Mouse (Mus musculus) hindbrain, postnatal 0 days (tissue): ENCODE data around the gene P2rx3. TPM values are rescaled to one million over a fixed set of nuclear protein-coding genes. Genes with fewer than 3 reads are reported as not detected.

Experiments
- ATAC-seq: fragments of 200-750 bp; cut with Nextera tagmentation; 2 replicates; pipeline ENCODE4 v1.8.0; 2017; ENCODE audit warnings: mild to moderate bottlenecking, moderate TSS enrichment, moderate library complexity
- DNase-seq: peaks from one replicate; pipeline ENCODE4 v3.0.0-alpha.2; 2015; ENCODE audit warnings: low spot score
- H3K27ac ChIP-seq: fragments of 300-500 bp; sonication (generic); 2 replicates; pipeline ENCODE4 v1.5.1; 2014; ENCODE audit warnings: mild to moderate bottlenecking
- H3K27me3 ChIP-seq: fragments of 300-500 bp; sonication (generic); 2 replicates; pipeline ENCODE4 v1.6.1; 2014; ENCODE audit warnings: low read length, mixed read lengths; ENCODE audit not compliant: insufficient read depth
- H3K36me3 ChIP-seq: fragments of 300-500 bp; sonication (generic); 2 replicates; pipeline ENCODE4 v1.6.1; 2014; ENCODE audit warnings: low read length, mixed read lengths; ENCODE audit not compliant: insufficient read depth
- H3K4me1 ChIP-seq: fragments of 300-500 bp; sonication (generic); 2 replicates; pipeline ENCODE4 v1.6.1; 2014; ENCODE audit warnings: antibody characterized with exemption, low read length, mixed read lengths; ENCODE audit not compliant: insufficient read depth
- H3K4me2 ChIP-seq: fragments of 300-500 bp; sonication (generic); 2 replicates; pipeline ENCODE4 v1.6.1; 2014; ENCODE audit warnings: low read depth, mild to moderate bottlenecking, low read length, moderate library complexity, mixed read lengths
- H3K4me3 ChIP-seq: fragments of 300-500 bp; sonication (generic); 2 replicates; pipeline ENCODE4 v1.5.1; 2014; ENCODE audit warnings: low read length
- H3K9ac ChIP-seq: fragments of 300-500 bp; sonication (generic); replicated peaks from 2 replicates; pipeline ENCODE4 v1.6.1; 2014; ENCODE audit warnings: mild to moderate bottlenecking, low read length, moderate library complexity, mixed read lengths
- H3K9me3 ChIP-seq: fragments of 300-500 bp; sonication (generic); 2 replicates; pipeline ENCODE4 v1.6.1; 2016; ENCODE audit warnings: low read length, mixed read lengths
- CTCF ChIP-seq: IDR thresholded peaks from 2 replicates; pipeline ENCODE4 v1.5.1; 2016; ENCODE audit warnings: antibody characterized with exemption, control low read depth, low read depth
- WGBS: fragments of 180-500 bp; shearing (Covaris S2); extraction: QIAGEN DNeasy Blood & Tissue Kit; methylation state at CpG from one replicate; pipeline ENCODE4 v1.1.7; 2014; 5-methylcytosine and 5-hydroxymethylcytosine counted together
- polyA plus RNA-seq: library from polyadenylated mRNA; unstranded; fragments of >200 nt; fragmentation: Nextera tagmentation; extraction: Ambion mirVana; gene quantifications from 2 replicates; pipeline ENCODE4 v1.2.1, GENCODE M21; 2015
- total RNA-seq: library from RNA; depleted of rRNA; stranded (reverse); fragments of >200 nt; gene quantifications from 2 replicates; pipeline ENCODE4 v1.2.3, GENCODE M21; 2014

P2rx3 gene
- total and polyA plus RNA-seq, 2 experiments from 2014 or later: 1.7 to 2.6 TPM

DNA sequence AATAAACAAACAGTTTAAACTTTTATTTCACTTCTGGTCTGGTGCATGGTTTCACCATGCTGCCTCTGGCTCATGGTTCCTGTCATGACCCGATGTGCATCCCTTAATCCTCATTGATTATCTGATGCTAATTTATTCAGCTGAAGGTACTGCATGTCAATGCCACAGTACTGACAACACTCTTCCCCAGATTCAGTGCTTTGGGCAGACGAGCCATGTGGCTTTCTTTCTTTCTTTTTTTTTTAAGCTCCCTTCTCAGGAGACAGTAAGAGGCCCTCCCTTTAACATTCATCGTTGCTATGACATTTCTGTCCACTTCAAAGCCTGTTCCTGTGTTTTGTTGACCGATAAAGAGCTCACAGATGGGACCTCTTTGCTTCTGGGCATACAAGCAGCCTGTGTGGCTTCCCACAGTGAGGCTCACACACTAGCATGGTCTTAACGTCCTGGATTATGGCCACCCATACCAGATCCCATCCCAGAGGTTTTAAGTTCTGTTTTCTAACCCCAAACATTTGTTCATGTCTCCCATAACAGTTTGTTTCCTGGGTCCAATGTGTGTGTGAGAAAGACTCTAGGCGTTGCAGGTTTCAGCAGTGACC is 74.3 kb downstream of the P2rx3 start:
- Histone ChIP-seq H3K36me3 (no peaks in the 10 kb centered on the region), H3K4me1 (no peaks in the 10 kb centered on the region), H3K27ac (no peak overlapping the region), H3K27me3 (no peaks in the 10 kb centered on the region), H3K4me2 (no peak overlapping the region), H3K9ac (no peak overlapping the region), H3K4me3 (no peak overlapping the region), H3K9me3 (no peaks in the 10 kb centered on the region)
- ATAC-seq: peak; percentile 15; the same call in 1 of the 2 replicates
- 25% methylated on average over 6 of the region's 6 CpGs for WGBS
- peak; percentile 16 for DNase-seq
- no peak for TF ChIP-seq CTCF

GRCm38 (mm10) chr2:84961901-84962300 is 75.4 kb downstream of the P2rx3 start:
- Histone ChIP-seq H3K9ac (no peak overlapping the region), H3K4me1 (no peaks in the 10 kb centered on the region), H3K27ac (no peak overlapping the region), H3K4me2 (no peak overlapping the region), H3K4me3 (no peak overlapping the region), H3K9me3 (no peaks in the 10 kb centered on the region), H3K27me3 (no peaks in the 10 kb centered on the region), H3K36me3 (no peaks in the 10 kb centered on the region)
- 65% methylated on average over 3 of the region's 3 CpGs for WGBS
- TF ChIP-seq CTCF: no peak
- no peak for ATAC-seq
- no peak for DNase-seq

DNA sequence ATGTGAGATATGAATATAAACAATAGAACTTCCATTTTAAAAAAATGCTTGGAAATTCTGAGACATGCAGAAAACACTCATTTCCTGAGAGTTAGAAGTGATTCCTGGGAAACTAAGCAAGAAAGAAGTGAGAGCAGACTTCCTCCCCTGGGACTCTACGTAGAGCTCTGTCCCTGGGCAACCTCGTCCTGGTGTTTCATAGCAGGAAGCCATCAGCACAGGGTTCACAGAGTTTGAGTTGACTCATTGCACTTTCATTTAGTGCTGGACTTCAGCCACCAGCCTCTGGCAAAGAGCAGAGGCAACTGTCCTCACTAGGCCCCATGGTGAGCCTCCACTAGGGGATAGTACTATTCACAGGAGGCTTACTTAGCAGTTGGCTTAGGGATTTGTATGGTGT is 76.0 kb downstream of the P2rx3 start:
- Histone ChIP-seq H3K27ac (no peak overlapping the region), H3K4me2 (no peak overlapping the region), H3K27me3 (no peaks in the 10 kb centered on the region), H3K9me3 (no peaks in the 10 kb centered on the region), H3K36me3 (no peaks in the 10 kb centered on the region), H3K9ac (no peak overlapping the region), H3K4me3 (no peak overlapping the region), H3K4me1 (no peaks in the 10 kb centered on the region)
- ATAC-seq (no peak), DNase-seq (no peak)
- TF ChIP-seq CTCF: no peak
- WGBS: 61% methylated on average over 2 of the region's 2 CpGs

DNA sequence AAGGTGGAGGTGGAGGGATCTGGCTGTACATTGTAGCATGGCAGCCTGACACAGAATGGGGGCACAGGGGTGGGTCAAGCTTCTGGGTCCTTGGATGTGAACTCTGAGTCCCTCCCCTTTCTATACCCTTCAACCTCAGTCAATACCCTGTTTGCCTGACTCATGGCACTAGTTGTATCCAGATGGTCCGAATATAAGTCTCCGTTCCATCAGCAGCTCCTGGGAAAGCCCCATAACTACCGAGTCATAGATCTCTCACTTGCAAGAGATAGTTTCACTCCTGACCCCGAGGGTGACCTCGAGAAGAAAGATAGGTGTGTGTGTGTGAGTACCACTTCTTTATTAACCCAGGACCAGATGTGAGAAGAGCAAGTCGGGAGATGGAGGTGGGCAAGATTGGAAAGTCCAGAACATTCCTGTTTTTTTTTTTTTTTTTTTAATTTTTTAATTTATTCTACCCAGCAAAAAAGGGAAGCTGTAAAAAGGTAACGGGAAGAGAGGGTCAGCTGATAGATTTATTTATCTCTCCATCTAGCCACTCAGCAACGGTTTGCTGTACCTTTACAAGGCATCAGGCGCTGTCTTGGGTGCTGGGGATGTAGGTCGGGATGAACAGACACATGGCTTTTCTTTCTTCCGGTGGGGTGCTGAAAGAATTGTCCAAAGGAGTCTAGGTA is 78.5 kb downstream of the P2rx3 start:
- no peaks in the 10 kb centered on the region for H3K36me3 ChIP-seq
- H3K27ac ChIP-seq: no peak overlapping the region
- no peak for TF ChIP-seq CTCF
- H3K9me3 ChIP-seq: no peaks in the 10 kb centered on the region
- ATAC-seq: no peak
- no peak overlapping the region for H3K4me2 ChIP-seq
- no peaks in the 10 kb centered on the region for H3K4me1 ChIP-seq
- no peak for DNase-seq
- no peaks in the 10 kb centered on the region for H3K27me3 ChIP-seq
- WGBS: 89% methylated on average over 11 of the region's 11 CpGs
- H3K4me3 ChIP-seq: no peak overlapping the region
- H3K9ac ChIP-seq: no peak overlapping the region

DNA sequence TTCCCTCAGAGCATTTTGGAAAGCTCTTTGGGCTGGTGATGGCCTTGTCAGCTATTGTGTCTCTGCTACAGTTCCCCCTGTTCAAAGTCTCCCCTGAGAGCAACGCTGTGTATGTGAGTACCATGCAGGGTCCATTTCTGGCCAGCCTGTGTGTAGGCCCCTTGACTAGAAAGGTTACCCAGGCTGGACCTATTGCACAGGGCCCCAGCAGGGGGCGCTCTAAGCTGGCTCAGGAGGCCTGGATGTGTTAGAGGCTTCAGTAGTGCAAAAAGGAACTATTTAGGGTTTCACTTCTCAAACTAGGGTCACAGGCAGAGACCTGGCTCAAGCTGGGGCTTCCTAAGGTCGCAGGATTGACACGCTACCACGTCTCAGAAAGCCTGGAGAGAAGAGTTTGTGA is 81.0 kb downstream of the P2rx3 start:
- peak; percentile 76 for TF ChIP-seq CTCF
- H3K4me2 ChIP-seq: no peak overlapping the region
- ATAC-seq (peak; percentile 62; the same call in 1 of the 2 replicates), DNase-seq (peak; percentile 49)
- no peaks in the 10 kb centered on the region for H3K4me1 ChIP-seq
- no peak overlapping the region for H3K4me3 ChIP-seq
- H3K36me3 ChIP-seq: no peaks in the 10 kb centered on the region
- H3K27ac ChIP-seq: no peak overlapping the region
- no peaks in the 10 kb centered on the region for H3K27me3 ChIP-seq
- 51% methylated on average over 5 of the region's 5 CpGs for WGBS
- H3K9ac ChIP-seq: no peak overlapping the region
- no peaks in the 10 kb centered on the region for H3K9me3 ChIP-seq

DNA sequence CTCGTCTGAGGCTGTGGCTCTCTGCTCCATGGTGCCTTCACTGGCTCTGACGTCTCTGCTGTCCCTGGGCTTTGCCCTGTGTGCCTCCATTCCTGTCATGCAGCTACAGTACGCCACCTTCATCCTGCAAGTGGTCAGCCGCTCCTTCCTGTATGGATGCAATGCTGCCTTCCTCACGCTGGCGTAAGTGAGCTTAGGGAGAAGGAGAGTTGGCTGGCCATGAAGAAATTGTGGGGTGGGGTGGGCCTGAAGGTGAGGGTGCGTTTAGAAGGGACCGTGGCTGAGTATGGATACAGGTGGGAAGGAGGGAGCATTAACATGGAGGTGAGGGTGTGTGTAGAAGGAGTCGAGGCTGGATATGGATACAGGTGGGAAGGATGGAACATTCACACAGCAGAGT is 81.8 kb downstream of the P2rx3 start:
- H3K4me3 ChIP-seq: no peak overlapping the region
- H3K4me2 ChIP-seq: no peak overlapping the region
- H3K9me3 ChIP-seq: no peaks in the 10 kb centered on the region
- TF ChIP-seq CTCF: no peak
- H3K27ac ChIP-seq: no peak overlapping the region
- H3K27me3 ChIP-seq: no peaks in the 10 kb centered on the region
- DNase-seq (no peak), ATAC-seq (no peak)
- H3K4me1 ChIP-seq: no peaks in the 10 kb centered on the region
- no peak overlapping the region for H3K9ac ChIP-seq
- 91% methylated on average over 9 of the region's 9 CpGs for WGBS
- H3K36me3 ChIP-seq: no peaks in the 10 kb centered on the region

DNA sequence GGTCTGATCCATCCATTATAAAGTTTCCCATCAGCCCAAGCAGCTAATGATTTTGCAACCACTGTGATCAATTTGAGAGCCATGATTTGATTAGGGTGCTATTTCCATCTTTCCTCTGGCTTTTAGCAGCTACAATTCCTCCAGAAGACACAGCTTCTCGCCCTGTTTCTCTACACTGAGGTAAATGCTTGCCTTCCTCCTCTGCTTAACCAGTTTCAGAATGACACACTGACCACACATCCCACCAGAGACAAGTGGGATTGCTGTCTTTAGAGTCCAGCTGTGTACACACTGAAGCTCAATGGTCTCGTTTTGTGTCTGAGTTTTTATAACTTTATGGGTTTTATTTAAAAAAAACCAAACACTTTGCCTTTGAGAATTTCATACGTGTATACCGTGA is 84.6 kb downstream of the P2rx3 start:
- no peak overlapping the region for H3K27ac ChIP-seq
- H3K4me2 ChIP-seq: no peak overlapping the region
- no peaks in the 10 kb centered on the region for H3K9me3 ChIP-seq
- no peak for TF ChIP-seq CTCF
- H3K27me3 ChIP-seq: no peaks in the 10 kb centered on the region
- 82% methylated on average over 4 of the region's 4 CpGs for WGBS
- no peaks in the 10 kb centered on the region for H3K4me1 ChIP-seq
- DNase-seq (no peak), ATAC-seq (no peak)
- no peaks in the 10 kb centered on the region for H3K36me3 ChIP-seq
- H3K4me3 ChIP-seq: no peak overlapping the region
- H3K9ac ChIP-seq: no peak overlapping the region
